Mouse (Mus musculus) macrophage (primary cell): ENCODE results near the gene Rad51b. TPM values are rescaled to one million over a fixed set of nuclear protein-coding genes. Genes with fewer than 3 reads are reported as not detected.

Experiments used
- H3K27ac ChIP-seq: fragments of 350-480 bp; formaldehyde crosslinking; 2 replicates; pipeline ENCODE4 v1.9.0; 2021
- H3K36me3 ChIP-seq: fragments of 350-480 bp; formaldehyde crosslinking; 2 replicates; pipeline ENCODE4 v1.9.0; 2021; ENCODE audit errors: inconsistent target
- H3K4me3 ChIP-seq: fragments of 350-480 bp; formaldehyde crosslinking; 2 replicates; pipeline ENCODE4 v1.9.0; 2021; ENCODE audit errors: inconsistent target
- H3K79me2 ChIP-seq: fragments of 350-480 bp; formaldehyde crosslinking; 2 replicates; pipeline ENCODE4 v1.9.0; 2021; ENCODE audit errors: inconsistent target
- WGBS: methylation state at CpG from one replicate; pipeline ENCODE4 v1.1.7; 2026; ENCODE audit warnings: inconsistent platforms; ENCODE audit not compliant: missing documents; 5-methylcytosine and 5-hydroxymethylcytosine counted together
- polyA plus RNA-seq: library from polyadenylated mRNA; stranded (reverse); fragments of 250-400 nt; gene quantifications from 3 replicates; pipeline ENCODE4 v1.2.4, GENCODE M21; 2018; ENCODE audit warnings: inconsistent platforms

Rad51b gene
- polyA plus RNA-seq, 1 experiment from 2014 or later: 1.3 TPM

DNA sequence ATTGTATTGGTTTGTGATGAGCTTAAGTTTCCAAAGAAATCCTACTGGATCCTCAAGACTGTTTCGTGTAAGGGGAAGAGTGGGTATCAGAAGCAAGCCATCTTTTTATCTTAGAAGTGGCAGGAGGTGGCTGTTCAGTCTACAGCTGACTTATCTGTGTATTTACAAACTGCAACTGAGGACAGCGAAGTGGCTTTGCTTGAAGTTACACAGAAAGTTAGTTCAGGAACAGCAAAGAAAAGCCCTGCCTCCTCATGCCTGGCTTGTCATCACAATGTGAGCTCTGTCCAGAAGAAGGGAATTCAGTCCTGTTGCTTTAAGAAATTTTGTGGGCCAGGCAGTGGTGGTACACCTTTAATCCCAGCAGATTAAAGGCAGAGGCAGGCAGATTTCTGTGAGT lies 314.6 kb downstream of the Rad51b start:
- 100% methylated on average over 2 of the region's 2 CpGs for WGBS
- Histone ChIP-seq H3K36me3 (no peaks in the 10 kb centered on the region), H3K27ac (no peak overlapping the region), H3K79me2 (no peaks in the 10 kb centered on the region), H3K4me3 (no peak overlapping the region)

DNA sequence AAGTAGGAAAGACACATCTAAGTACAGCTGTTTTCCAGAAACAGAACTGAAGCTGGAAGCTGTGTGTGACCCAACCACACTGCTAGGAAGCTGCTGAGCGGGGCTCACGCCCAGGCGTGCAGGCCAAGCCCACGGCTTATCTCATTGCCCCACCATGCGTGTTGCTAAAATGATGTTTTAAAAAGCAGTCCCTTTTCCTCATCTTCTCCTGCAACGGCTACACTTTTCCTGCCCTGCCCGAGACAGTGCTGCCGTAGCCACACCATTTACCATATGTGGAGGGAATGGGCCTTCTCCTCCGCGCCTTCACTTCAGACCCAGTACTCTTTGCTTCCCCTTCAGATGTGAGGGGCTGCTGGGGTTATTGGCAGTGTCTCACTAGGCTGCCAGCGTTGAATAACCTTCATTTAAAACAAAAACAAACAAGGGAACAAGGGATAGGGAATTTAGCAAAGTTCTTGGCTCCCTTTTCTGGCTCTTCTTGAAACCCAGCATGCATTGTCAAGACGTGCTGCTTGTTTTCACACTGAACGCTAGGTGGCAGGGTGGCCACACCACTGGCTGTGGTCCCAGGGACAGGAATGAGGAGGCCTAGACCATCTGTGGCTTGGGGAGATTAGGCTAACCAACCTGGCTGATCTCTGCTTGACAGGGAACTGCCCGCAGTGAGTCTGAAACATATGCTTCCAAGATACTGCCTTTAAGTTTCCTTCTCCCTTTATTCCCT lies 315.4 kb downstream of the Rad51b start:
- peak overlapping the region; percentile 70 for H3K27ac ChIP-seq
- H3K4me3 ChIP-seq: no peak overlapping the region
- WGBS: 55% methylated on average over 14 of the region's 14 CpGs
- no peaks in the 10 kb centered on the region for H3K79me2 ChIP-seq
- H3K36me3 ChIP-seq: no peaks in the 10 kb centered on the region

DNA sequence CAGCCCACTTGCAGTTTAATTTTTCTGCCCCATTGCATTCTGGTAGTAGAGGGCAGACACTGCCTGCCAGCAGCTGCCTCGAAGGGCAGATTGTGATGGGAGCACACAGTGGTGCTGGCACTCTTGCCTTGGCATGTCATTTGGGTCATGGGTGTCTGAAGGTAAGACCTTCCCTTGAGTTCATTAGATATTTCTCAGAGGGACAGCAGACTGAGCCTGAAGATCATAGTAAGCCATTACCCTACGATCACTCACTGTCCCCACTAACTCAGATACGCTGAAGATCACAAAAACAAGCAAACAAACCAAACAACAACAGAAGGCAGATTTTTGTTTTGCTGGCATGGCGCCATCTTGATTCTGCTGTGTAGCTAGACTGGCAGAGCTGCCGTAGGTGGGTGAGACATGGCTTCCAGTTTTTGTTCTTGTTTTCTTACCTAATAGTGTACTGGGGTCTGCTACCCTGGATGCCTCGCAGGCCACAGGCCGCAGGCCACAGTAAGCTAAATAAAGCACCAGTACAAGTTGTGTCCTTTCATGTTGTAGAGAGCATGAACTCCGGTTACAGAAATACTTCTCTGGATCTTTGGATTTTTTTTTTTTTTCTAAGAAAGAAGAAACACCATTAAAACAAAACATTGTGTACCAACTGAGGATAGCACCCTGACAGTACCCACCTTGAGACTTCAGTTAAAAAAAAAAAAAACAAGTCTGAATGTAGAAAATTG lies 316.1 kb downstream of the Rad51b start:
- Histone ChIP-seq H3K36me3 (no peaks in the 10 kb centered on the region), H3K4me3 (no peak overlapping the region), H3K27ac (peak overlapping the region; percentile 70), H3K79me2 (no peaks in the 10 kb centered on the region)
- 85% methylated on average over 8 of the region's 8 CpGs for WGBS

DNA sequence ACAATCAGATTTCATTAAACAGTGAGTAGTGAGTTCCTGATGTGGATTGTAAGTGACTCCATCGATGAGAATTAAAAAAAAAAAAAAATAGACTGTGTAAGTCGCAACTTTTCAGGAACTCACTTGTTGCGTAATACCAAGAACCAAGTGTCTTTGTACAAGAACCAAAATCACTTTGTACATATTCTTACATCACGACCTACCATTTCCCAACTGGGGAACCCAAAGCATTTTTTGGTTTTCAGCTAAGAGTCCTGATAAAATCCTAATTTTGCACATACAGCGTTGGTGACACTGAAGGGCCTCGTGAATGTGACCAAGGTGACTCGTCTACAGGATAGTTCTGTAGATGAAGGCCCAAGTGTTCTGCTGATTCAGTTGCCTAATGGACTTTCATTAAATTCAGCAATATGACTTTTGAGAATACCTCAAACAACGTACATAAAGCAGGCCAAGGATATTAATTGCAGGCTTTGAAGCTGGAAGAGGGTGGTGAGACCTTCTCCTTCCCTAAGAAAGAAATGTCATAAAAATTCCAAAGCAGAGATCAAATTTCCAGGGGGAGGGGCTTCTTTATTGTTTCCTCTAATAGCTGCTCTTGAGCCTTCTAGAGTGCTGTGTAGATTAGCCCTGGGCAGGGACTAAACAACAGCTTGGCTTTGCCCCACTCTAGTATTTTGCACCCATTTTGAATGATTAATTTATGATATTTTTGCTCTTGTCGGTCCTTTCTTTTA lies 316.9 kb downstream of the Rad51b start:
- WGBS: 29% methylated on average over 9 of the region's 9 CpGs
- Histone ChIP-seq H3K36me3 (no peaks in the 10 kb centered on the region), H3K79me2 (no peaks in the 10 kb centered on the region), H3K27ac (peak overlapping the region; percentile 70), H3K4me3 (no peak overlapping the region)

DNA sequence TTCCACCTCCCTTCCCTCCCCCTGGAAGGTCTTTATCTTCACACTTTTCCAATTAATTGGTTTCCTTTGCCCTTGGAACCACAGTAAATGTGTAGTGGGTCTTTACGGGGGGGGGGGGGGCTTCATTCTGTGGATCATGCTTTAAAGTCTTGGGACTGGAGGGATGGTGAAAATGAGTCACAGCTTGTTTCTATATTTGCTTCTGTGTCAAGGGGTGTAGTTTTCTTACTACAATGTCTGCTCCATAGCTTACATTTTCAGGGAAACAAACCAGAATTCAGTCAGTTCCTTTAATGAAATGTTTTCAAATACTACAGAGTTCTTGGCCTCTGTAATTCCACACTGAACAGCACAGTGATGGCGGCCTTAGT lies 317.5 kb downstream of the Rad51b start:
- Histone ChIP-seq H3K27ac (peak overlapping the region; percentile 70), H3K79me2 (no peaks in the 10 kb centered on the region), H3K4me3 (no peak overlapping the region), H3K36me3 (no peaks in the 10 kb centered on the region)
- WGBS: 100% methylated on average over 1 of the region's 2 CpGs

DNA sequence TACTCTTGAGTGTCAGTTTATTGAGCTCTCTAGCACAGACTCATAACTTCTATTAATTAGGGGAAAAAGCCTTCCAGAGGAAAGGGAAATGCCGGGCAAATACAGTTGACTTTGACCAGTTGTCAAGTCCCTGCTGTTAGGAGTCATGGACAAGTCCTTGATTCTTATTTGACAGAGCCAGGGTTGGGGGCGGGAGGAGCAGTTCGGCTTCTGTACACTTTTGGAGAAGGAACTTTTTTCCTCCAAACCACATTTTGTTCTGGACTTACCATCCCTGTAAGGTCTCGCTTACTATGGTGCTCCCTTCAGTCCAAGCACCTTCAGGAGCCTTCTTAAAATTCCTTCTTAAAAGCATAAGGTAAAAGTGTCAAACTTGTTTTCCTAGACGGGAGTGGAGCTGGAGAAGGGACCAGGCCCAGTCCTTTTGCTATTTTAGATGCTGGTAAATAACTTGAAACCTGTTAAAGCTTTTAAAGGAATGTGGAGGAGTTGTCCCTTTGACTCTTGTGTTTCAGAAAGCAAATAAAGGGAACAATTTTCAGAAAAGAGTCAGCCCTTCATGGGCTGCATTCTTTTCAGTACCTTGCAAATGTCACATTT lies 318.7 kb downstream of the Rad51b start:
- Histone ChIP-seq H3K36me3 (no peaks in the 10 kb centered on the region), H3K27ac (no peak overlapping the region), H3K79me2 (no peaks in the 10 kb centered on the region), H3K4me3 (no peak overlapping the region)
- WGBS: 91% methylated on average over 5 of the region's 5 CpGs

DNA sequence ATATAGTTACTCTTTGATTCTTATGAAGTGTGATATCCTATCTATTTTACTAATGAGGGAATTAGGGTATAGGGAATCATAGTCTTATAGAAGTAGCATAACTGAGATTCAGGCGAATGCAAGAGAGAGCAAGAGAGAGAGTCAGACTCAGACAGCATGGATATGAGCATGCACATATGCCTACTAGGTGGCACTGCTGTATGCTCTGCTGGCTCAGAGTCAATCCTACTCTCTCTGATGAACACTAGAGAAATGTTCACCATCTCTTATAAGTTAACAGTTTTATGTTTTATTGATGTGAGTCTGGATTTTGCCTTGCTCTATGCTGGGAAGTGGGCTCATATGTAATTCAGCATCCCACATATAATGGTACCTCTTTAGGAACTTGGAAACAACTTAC lies 321.9 kb downstream of the Rad51b start:
- Histone ChIP-seq H3K36me3 (no peaks in the 10 kb centered on the region), H3K27ac (no peak overlapping the region), H3K4me3 (no peak overlapping the region), H3K79me2 (no peaks in the 10 kb centered on the region)
- WGBS: 89% methylated on average over 1 of the region's 1 CpGs

DNA sequence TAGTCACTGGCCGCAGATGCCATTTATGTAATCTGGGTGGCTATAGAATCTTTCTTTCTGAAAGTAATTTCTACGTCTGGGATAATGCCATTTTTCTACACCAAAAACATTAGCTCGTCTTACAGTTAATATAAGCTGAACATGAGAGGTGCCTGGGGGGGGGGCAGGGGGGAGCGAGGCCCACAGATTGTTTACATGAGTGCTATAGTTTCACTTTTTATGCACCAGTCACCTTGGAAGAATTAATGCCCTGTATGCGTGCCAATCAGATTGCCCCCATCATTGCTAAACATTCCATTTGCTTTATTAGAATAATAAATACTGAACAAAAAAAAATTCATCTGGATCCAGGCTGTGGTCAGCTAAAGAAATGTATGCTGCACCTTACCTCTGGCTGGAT lies 323.6 kb downstream of the Rad51b start:
- WGBS: 90% methylated on average over 5 of the region's 5 CpGs
- no peaks in the 10 kb centered on the region for H3K79me2 ChIP-seq
- H3K36me3 ChIP-seq: no peaks in the 10 kb centered on the region
- no peak overlapping the region for H3K4me3 ChIP-seq
- H3K27ac ChIP-seq: no peak overlapping the region

DNA sequence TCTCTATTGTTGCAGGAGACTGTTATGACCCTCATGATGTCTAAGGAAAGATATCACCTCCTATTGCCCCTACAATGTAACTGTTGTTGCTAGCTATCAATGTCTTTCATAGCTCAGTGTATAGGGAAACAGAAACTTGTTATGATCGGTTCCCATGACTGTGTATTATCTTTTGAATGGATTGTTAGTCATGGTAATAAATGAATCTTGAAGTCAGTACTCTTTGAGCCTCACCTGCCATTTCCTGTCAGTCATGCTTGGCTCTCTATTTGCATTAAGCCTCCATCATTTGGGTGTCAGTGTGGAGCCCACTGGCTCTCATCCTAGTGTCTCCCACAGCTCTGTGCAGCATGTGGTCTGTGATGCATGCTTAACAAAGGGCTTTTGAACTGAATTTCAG lies 326.2 kb downstream of the Rad51b start:
- 100% methylated on average over 1 of the region's 1 CpGs for WGBS
- H3K4me3 ChIP-seq: no peak overlapping the region
- no peaks in the 10 kb centered on the region for H3K36me3 ChIP-seq
- H3K27ac ChIP-seq: no peak overlapping the region
- H3K79me2 ChIP-seq: no peaks in the 10 kb centered on the region

DNA sequence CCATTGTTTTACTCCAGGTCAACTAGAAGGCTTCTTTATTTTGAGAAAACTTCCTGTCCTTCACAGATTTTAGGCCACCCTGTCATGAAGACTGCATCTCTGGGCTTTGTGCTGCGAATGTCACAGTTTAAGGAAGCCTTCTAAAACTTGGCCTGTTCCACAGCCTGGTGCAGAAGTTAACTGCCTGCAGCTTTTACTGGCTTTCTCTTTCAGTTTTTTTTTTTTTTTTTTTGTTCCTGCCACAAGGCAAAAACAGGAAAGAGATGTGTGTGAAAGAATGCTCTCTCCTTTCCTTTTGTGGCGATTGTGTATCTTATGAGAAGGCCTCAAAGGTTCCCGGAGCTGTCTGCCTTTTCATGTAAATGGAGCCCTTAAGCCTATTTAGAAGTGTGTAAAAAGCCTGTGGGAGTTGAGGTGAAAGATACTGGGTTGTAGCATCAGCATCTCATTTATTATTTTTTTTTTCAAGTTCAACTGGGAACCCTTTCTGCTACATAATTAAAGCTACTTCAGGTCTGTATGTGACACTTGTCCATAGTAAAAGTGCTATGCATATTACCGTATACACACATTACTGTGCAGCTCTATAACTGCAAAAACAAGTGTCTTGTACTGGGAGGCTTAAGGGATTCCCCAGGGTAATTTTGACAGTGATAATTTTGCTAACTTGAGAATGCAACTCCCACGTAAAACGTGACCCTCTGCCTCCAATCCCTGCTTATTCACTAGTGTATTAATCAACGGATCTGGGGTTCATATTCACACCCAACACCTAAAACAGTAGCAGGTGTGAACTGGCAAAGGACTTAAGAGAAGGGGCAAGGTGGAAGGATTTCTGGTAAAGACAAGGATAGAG lies 328.8 kb downstream of the Rad51b start:
- H3K4me3 ChIP-seq: no peak overlapping the region
- H3K36me3 ChIP-seq: no peaks in the 10 kb centered on the region
- 39% methylated on average over 7 of the region's 7 CpGs for WGBS
- H3K79me2 ChIP-seq: no peaks in the 10 kb centered on the region
- peak overlapping the region; percentile 100 for H3K27ac ChIP-seq

DNA sequence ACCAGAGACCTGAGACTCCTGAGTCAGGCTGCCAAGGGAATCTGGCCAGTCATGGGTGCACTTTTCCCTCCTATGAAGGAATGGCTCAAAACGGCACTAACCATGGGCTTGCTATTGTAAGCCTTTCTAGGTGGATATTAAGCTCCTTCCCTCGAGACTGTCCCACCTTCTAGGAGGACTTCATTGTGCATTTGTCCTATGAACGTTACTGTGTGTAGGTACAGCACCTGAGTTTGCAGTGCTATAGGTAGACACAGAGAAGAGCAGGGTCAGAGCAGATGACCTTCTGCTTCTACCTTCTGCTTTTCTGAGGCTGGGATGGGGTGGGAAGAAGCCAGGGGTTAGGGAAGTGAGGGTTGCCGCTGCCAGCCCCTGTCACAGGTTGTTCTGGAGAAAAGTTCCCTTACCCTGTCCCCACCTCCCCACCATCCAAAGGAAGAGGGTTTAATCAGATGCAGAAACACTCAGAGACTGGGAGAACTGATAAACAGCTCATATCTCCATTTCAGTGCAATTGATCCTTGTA lies 329.5 kb downstream of the Rad51b start:
- no peaks in the 10 kb centered on the region for H3K79me2 ChIP-seq
- WGBS: 64% methylated on average over 4 of the region's 4 CpGs
- peak overlapping the region; percentile 100 for H3K27ac ChIP-seq
- H3K4me3 ChIP-seq: no peak overlapping the region
- no peaks in the 10 kb centered on the region for H3K36me3 ChIP-seq

DNA sequence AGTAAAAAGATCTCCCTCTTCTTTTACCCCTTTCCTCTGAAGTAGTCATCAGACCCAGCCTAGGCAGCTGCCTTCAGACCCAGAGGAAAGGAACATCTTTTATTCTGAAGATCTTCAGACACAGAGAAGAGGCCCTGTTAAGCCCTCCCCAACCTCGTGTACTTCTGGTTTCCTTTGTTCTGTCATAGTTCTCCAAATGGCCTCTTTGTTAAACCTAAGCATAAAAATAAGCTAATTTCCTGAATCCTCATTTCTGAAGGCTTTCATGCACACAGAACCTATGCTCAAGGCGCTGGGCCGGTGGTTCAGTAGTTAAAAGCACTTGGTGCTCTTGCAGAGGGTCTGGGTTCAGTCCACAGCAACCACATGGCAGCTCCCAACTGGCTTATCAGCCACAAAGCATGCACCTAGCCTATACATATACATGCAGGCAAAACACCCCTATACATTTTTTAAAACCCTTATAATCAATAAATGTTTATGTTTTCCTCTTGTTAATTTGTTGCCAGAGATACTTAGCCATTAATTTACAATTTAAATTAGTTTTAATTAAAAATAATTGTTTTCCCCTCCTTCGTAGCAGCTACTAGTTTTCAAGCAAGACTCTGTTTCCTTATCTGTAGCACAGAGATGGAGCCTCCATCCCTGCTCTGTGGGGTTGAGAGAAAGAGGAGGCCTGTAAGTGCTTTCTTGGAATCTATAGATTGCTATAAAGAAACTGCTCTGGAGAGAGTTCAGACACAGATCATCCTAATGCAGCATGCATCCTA lies 330.5 kb downstream of the Rad51b start:
- Histone ChIP-seq H3K36me3 (no peaks in the 10 kb centered on the region), H3K79me2 (no peaks in the 10 kb centered on the region), H3K4me3 (no peak overlapping the region), H3K27ac (peak overlapping the region; percentile 100)
- WGBS: 59% methylated on average over 4 of the region's 4 CpGs

DNA sequence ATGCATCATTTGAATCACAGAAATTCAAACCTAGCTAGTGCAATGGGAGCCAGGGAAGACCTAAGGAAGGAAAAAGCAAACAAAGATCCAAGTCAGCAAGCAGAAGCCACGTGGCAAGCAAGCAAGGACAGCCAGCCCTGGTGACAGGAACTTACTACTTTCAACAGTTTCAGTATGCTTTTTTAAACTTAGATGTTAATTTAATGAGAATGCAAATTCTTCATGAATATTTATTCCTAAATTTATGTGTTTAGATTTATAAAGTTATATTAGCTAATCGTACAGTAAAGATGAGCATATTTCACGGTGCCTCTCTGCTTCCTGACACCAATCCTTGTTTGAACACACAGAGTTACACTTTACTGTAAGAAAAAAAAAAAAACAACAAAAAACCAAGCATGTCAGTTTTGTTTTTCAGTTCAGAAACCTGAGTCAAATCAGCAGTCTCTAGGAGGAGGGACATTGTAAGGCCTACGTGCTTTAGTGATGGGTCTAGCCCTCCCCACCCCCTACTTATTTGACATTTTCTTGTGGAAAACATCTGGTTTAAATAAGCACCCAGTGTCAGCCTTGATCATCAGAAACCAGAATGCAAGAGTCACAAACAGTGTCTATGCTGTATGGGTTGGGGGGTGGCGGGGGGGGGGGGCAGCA lies 331.2 kb downstream of the Rad51b start:
- H3K79me2 ChIP-seq: no peaks in the 10 kb centered on the region
- H3K4me3 ChIP-seq: no peak overlapping the region
- 63% methylated on average over 5 of the region's 5 CpGs for WGBS
- H3K27ac ChIP-seq: peak overlapping the region; percentile 100
- no peaks in the 10 kb centered on the region for H3K36me3 ChIP-seq
